Mouse (Mus musculus) neural tube, embryonic 14.5 days (tissue): Measurements from ENCODE around the gene Inmt. TPM values are rescaled to one million over a fixed set of nuclear protein-coding genes. Genes with fewer than 3 reads are reported as not detected.

Source experiments
- ATAC-seq: fragments of 200-750 bp; cut with Nextera tagmentation; 2 replicates; pipeline ENCODE4 v1.8.0; 2017; ENCODE audit warnings: low read depth, mild to moderate bottlenecking, moderate TSS enrichment, moderate library complexity
- H3K27ac ChIP-seq: fragments of 300-500 bp; sonication (generic); 2 replicates; pipeline ENCODE4 v1.5.1; 2014; ENCODE audit warnings: low read depth, mild to moderate bottlenecking, control low read depth, low read length, moderate library complexity, mixed read lengths
- H3K27me3 ChIP-seq: fragments of 300-500 bp; sonication (generic); 2 replicates; pipeline ENCODE4 v1.6.1; 2014; ENCODE audit warnings: low read length; ENCODE audit not compliant: control insufficient read depth, insufficient read depth
- H3K36me3 ChIP-seq: fragments of 300-500 bp; sonication (generic); 2 replicates; pipeline ENCODE4 v1.6.1; 2014; ENCODE audit warnings: low read length, mixed read lengths; ENCODE audit not compliant: control insufficient read depth, insufficient read depth
- H3K4me1 ChIP-seq: fragments of 300-500 bp; sonication (generic); 2 replicates; pipeline ENCODE4 v1.6.1; 2014; ENCODE audit warnings: low read length; ENCODE audit not compliant: control insufficient read depth, insufficient read depth
- H3K4me2 ChIP-seq: fragments of 300-500 bp; sonication (generic); 2 replicates; pipeline ENCODE4 v1.6.1; 2014; ENCODE audit warnings: mild to moderate bottlenecking, low read depth, low read length, control low read depth
- H3K4me3 ChIP-seq: fragments of 300-500 bp; sonication (generic); 2 replicates; pipeline ENCODE4 v1.5.1; 2014; ENCODE audit warnings: low read depth, low read length, control low read depth, mixed read lengths
- H3K9ac ChIP-seq: fragments of 300-500 bp; sonication (generic); replicated peaks from 2 replicates; pipeline ENCODE4 v1.6.1; 2014; ENCODE audit warnings: low read depth, mild to moderate bottlenecking, control low read depth, low read length, mixed read lengths
- H3K9me3 ChIP-seq: fragments of 300-500 bp; sonication (generic); 2 replicates; pipeline ENCODE4 v1.6.1; 2016; ENCODE audit warnings: low read length; ENCODE audit not compliant: control insufficient read depth
- WGBS: fragments of 180-500 bp; shearing (Covaris S2); extraction: QIAGEN DNeasy Blood & Tissue Kit; methylation state at CpG from one replicate; pipeline ENCODE4 v1.1.7; 2014; 5-methylcytosine and 5-hydroxymethylcytosine counted together
- polyA plus RNA-seq: library from polyadenylated mRNA; unstranded; fragments of >200 nt; fragmentation: Nextera tagmentation; extraction: Ambion mirVana; gene quantifications from 2 replicates; pipeline ENCODE4 v1.2.1, GENCODE M21; 2014

The Inmt gene
- polyA plus RNA-seq, 1 experiment from 2014 or later: not detected

DNA sequence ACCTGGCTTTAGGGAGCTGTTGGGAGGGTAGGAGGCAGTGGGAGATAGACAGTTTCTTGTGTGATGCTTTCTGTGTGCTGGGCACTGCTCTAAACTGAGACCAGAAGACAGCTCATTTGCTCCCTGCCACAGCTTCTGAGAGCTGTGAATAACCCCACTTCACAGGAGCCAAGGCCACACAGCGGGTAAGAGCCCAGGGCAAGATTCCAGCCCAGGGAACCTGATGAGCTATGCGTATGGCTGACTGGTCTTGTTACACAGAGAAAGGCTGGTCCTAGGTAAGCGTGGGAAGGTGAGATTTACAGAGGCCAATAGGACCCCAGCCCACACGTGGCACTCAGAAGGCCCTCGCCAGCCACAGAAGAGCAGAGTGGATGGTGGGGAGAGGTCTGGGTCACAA lies 48.3 kb downstream of the Inmt start:
- Histone ChIP-seq H3K27me3 (no peaks in the 10 kb centered on the region; the same call in 1 of the 2 replicates), H3K4me3 (no peak overlapping the region), H3K9me3 (no peaks in the 10 kb centered on the region), H3K36me3 (no peaks in the 10 kb centered on the region), H3K4me1 (no peaks in the 10 kb centered on the region), H3K9ac (no peak overlapping the region), H3K27ac (no peak overlapping the region), H3K4me2 (no peak overlapping the region)
- ATAC-seq: no peak
- WGBS: 77% methylated on average over 5 of the region's 5 CpGs

DNA sequence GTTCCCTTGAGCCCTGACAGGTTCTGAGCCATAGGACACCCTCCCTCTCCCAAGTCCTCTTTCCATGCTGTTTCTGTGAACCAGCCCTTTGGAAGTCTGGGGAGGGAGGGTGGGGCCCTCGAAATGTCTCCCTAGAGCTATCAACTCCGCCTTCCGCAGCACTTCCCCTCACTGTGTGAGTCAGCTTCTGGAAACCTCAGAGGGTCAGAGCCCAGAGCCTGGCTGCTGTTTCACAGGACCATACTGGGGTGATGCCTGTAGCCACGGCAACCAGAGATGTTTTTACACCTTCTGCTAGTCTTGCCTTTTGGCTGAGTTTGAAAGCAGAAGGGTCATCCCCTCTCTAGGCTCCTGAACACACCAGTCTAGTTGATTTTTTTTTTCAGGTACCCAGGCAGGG lies 51.8 kb downstream of the Inmt start:
- no peak overlapping the region for H3K9ac ChIP-seq

More for the DNA sequence above, 51.8 kb downstream of the Inmt start:
- H3K27me3 ChIP-seq: peaks cover 5% of the 10 kb centered on the region
- ATAC-seq: no peak
- no peak overlapping the region for H3K4me2 ChIP-seq
- no peaks in the 10 kb centered on the region for H3K36me3 ChIP-seq
- H3K4me3 ChIP-seq: no peak overlapping the region
- H3K27ac ChIP-seq: no peak overlapping the region
- no peaks in the 10 kb centered on the region for H3K9me3 ChIP-seq
- WGBS: 36% methylated on average over 4 of the region's 4 CpGs
- H3K4me1 ChIP-seq: no peaks in the 10 kb centered on the region

Other genes starting within 250 kb of the Inmt start
- 1.7 and 3.7 TPM in 2 replicates for gene Nod1, start 202.4 kb downstream of the Inmt start, polyA plus RNA-seq
- gene Ggct, start 182.1 kb downstream of the Inmt start, polyA plus RNA-seq: 19.0 and 19.8 TPM in 2 replicates
- gene Gars, start 137.0 kb downstream of the Inmt start, polyA plus RNA-seq: 191 and 213 TPM in 2 replicates
- 1.2 and 1.3 TPM in 2 replicates for gene Crhr2, start 42.0 kb downstream of the Inmt start, polyA plus RNA-seq
- 8.5 and 11.4 TPM in 2 replicates for gene Mindy4, start 28.3 kb upstream of the Inmt start, polyA plus RNA-seq
- 0.20 and 0.84 TPM in 2 replicates for gene Aqp1, start 161.4 kb upstream of the Inmt start, polyA plus RNA-seq
- gene Ghrhr, start 201.3 kb upstream of the Inmt start, polyA plus RNA-seq: not detected in 2 replicates